Mouse (Mus musculus): ENCODE measurements around the gene Ank3.

The Ank3 gene

DNA sequence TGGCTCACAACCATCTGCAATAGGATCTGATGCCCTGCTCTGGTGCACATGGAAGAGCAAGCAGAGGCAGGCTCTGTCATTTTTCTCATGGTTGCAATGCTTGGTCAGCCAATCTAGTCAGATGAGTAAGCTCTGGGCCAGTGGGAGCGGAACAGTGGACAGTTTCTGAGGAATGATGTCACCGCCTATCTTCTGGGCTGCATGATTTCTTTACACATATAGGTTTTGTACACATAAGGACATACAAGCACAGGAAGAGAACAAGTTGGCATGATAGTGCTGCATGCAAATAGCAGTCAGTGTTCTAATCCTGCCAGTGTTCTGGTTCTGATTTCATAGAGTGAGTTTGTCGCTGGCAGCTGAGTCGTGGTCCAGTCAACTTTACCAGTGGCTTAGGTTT, 517.6 kb downstream of the Ank3 start:
- no peak for DNase-seq

DNA sequence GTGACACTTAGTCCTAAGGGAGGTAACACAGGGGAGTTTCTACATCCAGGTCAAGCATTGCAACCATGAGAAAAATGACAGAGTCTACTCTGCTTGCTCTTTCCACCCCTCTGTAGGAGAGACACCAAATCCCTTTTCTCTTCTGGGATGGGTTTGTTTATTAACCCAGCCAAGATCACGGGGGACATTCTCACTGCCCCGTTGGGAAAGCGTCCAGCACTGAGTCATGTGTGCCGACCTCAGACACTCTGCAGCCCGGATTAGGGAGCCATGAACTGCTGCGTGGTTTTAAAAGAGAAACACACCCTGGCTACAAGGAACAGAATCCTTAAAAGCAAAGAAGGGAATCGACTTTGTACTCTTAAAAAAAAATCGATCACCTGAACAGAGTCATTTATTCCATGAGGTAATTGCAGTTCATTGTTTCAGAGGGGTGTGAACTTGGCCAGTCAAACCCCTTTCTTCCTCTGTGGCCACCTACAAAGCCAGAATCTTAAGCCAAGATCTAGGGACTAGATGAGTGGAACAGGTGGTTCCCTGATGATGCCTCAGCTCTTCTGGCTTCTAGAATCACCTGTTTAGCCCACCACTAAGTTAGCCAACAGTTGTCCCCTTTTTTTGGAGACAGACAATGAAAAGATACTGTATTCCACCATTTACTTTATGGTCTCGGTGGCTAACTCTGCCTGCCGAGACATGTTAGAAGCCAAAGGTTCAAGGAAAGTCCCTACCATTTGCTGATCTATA, 518.3 kb downstream of the Ank3 start:
- DNase-seq = no peak

DNA sequence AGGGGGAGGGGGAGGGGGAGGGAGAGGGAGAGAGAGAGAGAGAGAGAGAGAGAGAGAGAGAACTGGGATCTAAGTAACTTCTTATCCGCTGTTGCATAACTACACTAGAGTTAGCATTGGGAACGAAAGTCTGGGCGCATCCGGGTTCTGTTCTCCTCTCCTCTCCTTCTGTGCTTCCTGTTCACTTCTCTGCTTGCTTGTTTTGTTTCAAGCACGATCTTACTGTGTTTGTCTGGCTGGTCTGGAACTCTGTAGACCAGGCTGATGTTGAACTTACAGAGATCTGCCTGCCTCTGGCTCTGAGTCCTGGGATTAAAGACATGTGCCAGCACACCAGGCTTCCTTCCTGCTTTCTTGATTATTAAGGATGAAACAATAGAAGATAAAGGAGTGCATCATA, 519.1 kb downstream of the Ank3 start:
- no peak for DNase-seq

DNA sequence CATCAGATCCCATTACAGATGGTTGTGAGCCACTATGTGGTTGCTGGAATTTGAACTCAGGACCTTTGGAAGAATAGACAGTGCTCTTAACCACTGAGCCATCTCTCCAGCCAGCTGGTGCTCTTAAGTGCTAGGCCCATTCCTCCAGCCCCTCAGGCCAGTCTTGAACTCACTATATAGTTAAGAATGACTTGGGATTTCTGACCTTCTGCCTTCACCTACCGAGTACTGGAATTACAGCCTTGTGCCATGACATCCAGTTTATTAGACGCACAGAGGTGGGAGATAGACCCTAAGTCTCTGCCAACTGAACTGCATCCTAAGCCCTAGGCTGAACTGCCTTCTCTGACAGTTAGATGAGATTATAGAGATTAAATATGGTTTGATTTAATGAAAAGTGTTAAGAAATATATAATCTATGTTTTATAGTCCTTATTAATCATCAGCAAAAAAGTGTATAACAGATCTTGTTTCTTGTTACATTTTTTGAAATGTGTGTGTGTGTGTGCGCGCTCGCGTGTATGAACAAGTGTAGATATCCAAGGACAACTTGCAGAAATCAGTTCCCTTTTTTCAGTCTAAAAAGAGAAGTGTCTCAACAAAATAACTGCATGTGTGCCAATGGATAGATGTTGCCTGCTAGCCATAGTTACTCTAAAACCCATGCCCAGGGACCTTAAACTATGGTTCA, 520.0 kb downstream of the Ank3 start:
- DNase-seq = no peak

DNA sequence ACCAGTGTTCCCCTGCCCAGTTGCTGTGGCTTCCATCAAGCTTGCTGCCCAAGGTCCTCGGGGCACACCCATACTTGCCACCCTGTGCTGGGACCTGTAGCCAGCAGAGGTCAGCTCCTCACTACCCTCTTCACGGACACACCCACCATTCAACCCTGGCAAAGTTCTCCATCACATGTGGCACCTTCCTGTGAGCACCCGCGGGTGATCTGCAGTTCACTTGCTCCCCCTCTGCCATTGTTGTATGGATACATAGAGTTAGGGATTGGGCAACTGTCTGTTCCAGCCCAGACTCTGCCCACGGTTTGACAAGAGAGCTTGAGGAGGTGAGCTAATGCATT, 520.5 kb downstream of the Ank3 start:
- no peak for DNase-seq

DNA sequence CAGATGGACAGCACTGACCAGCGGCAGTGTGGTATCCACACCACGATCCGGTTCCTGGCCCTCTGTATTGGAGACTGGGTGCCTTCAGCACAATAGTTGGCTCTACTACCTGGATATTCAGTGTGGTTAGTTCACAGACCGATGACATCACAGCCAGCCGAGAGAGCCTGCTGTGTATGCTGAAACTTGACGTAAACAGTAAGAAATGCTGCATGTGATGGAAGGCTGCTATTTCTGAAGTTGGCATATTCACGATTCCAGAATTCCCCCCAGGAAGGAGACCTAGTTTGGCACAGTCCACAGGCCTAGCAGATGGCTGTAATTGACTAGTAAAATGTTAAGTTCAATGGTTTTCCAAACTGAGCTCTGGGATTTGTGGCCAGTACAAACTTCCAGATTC, 521.2 kb downstream of the Ank3 start:
- no peak for DNase-seq

DNA sequence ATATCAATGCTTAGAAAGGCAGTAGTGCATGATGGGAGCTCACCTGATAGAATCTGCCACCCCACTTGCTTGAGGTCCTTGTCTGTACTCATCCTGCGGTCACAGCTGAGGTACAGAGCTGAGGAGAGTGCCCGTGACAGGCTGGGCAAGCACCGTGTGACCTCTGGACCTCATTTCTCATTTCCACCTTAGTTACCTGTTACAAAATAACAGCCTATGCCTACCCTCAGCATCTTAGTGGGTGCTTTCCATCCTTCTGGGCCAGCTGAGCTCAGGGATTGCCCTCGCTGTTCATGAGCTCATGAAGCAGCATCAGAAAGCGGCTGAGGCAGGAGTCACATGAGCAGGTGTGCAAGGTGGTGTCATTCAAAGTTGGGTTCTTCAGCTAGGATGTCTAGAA, 523.5 kb downstream of the Ank3 start:
- DNase-seq = no peak

DNA sequence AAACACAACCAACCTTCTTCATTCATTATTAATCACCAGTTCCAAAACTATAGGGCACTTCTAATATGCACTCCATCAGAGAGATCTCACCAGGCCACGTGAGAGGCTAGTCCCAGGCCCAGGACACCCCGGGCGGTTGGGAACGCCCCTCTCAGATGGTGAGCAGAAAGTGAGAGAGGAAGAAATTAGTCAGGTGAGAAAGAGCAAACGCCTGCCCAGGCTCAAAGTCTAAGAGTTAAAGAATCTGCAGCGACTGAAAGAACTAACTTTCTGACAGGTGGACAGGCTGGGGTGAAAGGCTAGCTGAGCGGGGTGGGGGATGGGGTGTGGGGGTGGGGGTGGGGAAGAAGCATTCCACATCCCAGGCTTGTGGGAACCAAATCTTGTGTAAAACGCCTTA, 525.2 kb downstream of the Ank3 start:
- no peak for DNase-seq

DNA sequence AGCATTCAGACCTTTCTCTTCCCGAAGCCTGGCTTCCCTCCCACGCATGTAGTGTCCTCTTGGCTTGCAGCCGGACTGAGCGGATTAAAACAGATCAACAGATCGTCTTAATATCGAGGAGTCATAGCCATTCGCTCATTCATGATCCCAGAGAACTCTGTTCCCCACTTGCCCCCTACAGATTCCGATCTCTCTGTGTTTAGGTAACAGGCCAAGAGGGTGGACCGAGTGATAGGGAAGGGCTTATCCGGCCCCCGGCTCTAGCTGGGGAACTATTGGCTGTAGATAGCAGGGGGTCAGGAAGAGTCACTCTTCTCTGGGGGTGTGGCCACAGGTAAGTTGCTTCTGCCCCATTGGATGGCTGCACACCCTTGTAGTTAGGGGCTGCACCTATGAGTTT, 525.7 kb downstream of the Ank3 start:
- no peak for DNase-seq

DNA sequence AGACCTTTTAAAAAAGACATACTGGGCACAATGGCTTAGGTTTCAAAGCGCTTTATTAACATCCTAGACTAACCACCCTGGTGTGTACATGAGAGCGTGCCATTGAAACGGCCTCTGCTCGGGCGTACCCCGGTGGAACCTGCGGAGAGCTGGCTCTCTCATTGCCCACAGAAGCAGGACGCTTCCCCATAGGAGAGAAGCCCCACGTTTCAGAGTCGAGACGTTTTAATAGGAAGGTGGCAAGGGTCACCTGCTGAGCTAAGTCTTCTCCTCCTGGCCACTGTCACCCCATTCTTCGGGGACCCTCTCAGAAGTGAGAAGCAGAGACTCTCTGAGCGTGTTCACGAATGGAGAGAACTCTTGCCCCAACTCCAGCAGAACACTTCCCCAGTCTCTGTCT, 526.3 kb downstream of the Ank3 start:
- DNase-seq = no peak

DNA sequence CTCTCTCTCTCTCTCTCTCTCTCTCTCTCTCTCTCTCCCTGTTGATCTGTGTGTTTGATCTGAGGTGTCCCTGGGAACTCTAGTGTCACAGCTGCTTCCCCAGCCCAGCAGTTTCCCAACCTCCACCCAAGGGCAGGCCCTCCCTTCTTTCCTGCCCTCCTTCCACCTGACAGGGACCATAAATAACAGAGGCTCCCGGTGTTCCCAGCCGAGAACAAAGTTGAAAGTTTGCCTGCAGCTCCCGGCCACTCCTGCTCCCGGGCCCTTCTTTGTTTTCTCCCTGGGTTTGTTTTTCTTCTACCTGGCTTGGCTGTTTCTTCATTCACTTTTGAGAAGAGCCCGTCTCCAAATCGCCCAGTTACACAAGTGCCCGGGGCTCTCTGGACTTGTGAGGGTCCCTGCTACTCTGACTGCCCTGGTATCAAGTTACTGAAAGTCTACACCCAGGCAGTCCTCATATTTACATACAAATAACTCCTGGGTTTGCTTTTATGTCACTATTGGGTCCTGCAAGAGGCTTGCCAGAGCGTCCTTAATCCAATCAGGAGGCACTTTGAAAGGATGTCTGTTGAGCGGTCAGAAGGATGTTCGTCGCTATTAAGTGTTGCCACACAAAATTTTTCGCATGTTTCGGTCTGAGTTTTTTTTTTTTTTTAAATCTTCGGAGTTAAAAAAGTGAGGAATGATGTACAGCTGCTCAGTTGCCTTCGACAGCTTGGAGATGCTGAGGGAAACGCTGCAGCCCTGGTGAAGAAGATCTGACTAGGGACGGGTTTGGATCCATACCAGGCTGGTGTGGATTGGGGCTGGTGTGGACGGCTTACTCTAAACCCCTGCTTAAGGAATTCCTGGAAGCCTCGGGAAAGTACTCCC, 526.9 kb downstream of the Ank3 start:
- DNase-seq = no peak

DNA sequence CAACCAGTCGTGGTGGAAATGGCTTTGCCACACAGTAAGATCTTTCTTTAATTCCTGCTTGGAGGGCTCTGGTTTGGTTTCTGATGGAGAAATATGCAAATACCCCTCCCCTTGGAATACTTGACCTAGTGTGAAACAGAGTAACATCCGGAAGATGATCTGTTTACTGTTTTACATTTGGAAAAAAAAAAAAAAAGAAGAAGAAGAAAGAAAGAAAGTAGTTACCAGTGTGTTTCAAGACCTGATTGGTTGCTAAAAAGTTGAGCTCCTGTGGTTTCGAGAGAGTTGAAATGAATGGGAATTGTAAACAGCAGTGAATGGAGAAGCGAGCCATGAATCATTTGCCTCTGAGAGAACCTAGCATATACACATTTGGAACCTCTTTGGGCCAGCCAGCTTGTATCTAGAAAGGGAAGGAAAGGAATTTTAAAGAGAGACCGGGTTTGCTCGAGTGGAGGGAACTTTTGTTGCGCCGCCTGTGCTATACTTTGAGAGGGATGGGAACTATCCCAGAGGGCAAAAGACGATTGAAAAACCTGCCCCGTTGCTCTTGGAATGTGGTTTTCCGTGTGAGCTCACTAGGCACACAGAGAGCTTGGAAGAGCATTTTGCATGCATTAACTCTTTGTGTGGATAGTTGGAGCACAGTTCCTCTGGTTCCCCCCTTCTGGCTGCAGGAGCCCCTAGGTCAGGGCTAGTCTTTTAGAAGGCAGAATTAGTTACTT, 527.7 kb downstream of the Ank3 start:
- DNase-seq = no peak

DNA sequence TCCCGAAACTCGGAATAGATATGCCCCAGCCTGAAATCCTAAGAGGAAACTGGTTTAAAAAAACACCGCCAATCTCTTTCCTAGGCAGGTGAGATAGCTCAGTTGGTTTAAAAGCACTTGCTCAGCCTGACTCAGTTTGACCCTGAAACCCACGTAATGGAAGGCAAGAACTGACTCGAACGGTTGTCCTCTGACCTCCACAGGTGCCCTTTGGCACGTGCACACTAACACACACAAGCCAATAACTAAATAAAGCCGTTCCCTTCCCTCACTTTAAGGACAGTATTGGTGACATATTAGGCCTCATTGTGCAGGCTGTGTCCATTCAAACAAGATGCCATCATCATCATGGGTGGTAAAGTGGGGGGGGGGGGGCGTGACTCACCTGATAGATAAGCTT, 528.4 kb downstream of the Ank3 start:
- DNase-seq = no peak

DNA sequence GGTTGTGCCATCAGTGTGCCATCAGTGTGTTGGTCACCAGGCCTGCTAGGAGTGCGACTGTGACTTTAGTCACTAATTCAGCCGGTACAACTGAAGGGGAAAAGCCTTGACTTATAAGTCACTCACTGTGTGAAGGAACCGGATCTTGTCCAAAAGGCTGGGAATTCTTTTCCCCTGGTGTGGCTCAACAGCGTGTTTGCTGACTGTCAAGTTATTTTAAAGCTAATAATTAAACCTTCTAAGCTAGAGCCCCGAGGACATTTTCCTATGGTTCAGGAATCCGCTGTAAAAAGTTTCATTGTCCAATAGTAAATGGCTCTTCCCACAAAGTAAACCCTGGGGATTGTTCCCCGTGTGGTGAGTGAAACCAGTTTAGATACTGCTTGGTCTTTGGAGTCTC, 529.8 kb downstream of the Ank3 start:
- DNase-seq = no peak

DNA sequence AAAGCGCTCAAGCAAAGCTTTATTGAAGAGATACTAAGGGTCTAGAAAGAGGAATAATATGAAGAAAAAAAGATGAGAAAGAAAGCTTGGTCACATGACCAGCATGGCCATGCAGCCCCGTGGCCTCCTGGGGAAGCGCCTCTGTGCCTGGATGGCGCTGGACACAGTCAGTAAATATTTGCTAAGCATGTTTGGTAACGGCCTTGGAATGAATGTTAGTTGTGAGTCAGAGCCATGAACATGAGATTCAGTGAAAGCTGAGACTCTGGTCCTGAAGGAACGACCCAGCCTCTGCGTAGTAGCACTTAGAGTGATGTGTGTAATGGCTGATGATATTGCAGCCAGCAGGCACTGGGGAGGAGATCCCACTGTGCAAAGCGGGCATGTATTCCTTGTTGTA, 531.9 kb downstream of the Ank3 start:
- DNase-seq = no peak

DNA sequence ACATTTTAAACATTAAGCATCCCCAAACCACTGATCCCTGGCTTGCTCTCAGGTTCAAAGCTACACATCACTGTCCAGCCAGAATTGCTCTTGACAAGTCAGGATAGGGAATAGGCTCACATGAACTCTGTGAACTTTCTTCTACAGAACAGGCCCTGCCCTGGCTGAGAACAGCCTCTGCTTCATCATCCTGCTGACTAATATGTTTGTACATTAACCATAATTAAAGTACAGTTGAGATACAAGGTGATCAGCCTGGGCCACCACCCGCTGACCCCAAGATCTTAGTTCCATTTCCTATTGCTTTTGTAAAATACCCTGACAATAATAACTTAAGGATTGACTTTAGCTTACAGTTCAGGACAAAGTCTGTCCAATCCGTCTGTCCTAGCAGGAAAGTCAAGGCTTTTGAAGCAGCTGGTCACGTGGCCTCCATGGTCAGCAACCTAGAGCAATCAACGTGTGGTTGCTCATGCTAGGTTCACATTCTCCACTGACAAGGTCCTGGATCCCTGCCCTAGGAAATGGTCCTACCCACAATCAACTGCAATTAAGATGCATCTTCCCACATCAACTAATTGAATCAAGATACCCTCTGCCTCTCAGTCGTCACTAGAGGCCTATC, 538.0 kb downstream of the Ank3 start:
- DNase-seq = no peak

DNA sequence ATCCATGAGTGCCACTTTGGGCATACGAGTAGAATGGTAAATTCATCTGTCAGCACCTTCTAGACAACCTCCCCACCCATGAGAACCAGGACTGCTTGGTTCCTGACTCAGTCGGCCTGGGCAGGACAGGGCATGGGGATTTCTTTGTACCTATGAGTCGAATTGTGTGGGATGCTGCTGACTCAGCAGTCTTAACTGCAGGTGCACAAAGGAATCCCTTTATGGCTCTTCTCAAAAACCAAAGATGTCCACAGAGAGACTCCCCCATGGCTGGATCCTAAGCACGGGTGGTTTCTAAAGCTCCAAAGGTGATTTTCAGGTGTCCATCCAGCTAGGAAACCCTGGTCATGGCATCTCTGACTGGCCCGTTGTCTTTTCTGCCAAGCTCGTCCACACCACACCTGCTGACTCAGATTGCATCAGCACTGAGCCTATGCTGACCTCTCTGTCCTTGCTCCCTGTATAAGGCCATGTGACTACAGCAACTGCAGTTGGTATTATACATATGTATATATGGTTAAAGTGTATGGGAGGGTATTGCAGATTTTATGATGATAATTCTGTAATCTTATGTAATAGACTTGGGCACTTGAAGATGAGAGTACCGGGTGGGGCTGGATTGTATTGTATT, 538.8 kb downstream of the Ank3 start:
- no peak for DNase-seq

DNA sequence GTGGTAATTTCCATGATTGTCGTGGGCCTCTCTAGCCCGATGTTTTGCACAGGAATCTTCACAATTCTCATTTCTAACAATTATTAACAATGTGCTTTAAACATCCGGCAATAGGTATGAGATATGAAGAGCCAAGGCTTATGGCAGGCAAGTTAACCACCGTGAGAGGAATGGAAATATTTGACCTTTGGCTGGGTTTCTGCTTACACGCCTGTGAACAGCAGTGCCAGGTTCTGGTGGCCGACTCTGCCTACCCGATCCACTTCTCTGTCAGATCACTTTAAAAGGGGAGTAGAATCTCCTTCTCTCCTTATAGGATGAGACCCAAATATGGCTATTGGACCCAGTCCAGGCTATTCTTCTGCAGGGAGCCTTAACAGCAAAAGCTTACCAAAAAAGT, 540.6 kb downstream of the Ank3 start:
- DNase-seq = no peak

DNA sequence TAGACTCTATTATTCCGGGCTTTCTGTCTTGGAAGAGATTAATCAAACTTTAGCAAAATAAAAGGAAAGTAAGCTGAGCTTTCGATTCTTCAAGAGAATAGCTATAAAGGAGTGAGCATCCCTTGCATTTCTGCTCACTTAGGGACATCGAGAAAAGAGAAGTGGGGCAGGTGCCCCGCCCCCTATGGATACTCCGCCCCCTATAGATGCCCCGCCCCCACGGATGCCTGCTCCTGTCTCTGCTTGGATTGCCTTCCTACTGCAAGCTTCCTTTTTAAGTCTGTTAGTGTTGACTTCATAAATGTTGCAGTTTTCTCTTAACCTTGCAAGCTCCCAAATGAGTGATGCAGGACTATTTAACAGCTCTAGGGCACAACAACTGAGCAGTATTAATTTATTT, 541.4 kb downstream of the Ank3 start:
- no peak for DNase-seq

DNA sequence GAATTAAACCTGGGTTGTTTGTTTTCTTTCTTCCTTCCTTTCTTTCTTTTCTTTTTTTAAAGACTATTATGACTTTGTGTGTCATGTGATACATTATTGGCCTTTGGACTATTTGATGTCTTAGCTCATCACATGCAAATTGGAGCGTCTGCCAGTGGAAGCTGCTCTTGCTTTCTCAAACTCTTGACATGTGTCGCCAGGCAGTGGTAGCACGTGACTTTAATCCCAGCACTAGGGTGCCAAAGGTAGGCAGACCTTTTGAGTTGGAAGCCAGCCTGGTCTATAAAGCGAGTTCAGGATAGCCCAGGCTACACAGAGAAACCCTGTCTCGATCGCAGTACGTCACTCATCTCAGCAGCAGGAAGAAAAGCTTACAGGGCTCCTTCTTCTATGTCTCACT, 542.4 kb downstream of the Ank3 start:
- no peak for DNase-seq

DNA sequence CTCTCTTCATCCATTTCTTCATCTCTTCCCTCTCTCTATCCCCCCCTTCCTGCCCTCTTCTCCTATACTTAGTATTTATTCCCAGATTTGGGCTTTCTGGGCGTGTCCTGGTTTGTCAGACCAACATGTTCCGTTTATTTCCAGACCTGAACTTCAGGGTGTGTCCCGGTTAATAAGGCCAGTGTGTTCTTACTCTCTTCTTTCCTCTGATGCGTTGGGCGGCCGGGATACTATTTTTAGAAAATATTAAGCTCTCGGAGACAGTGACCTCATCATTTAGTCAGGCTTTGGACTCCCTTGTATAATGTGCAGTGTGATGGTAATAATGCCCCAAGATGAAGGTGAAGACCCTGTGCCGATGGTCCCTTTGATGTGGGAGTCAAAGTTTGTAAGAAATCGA, 546.3 kb downstream of the Ank3 start:
- DNase-seq = no peak

DNA sequence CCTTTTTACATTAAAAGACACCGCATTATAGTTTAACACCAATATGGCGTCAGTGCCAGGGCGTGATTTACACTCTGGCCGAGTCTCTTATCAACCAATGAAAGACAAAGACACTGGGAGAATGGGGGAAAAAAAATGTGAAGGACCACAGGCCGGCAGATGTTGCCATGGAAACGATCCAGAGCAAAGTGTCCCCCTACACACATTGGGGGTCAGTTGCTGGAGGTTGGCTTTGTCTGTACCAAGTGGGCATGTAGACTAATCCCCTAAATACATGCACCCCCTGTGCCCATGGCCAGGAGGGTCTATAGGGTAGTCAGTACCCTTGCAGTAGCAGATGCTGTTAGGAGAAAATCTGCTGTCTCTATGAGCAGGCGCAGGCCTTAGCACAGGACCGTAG, 547.3 kb downstream of the Ank3 start:
- DNase-seq = no peak
